Mouse (Mus musculus) cerebellum, postnatal 10 days (tissue): ENCODE results near the gene Igflr1.

ENCODE experiments used
- DNase-seq, 2 experiments: peaks; one replicate each; pipeline ENCODE4 v3.0.0; 2021; ENCODE audit warnings: mixed read lengths in 2 of 2

The Igflr1 gene

GRCm38 (mm10) chr7:30564970-30565571 lies at the start of gene Igflr1:
Gene Igflr1, plus strand, starts transcription at chr7:30565427.
- no peak for DNase-seq

GRCm38 (mm10) chr7:30518325-30518724 lies 46.9 kb upstream of the Igflr1 start:
- no peak for DNase-seq

DNA sequence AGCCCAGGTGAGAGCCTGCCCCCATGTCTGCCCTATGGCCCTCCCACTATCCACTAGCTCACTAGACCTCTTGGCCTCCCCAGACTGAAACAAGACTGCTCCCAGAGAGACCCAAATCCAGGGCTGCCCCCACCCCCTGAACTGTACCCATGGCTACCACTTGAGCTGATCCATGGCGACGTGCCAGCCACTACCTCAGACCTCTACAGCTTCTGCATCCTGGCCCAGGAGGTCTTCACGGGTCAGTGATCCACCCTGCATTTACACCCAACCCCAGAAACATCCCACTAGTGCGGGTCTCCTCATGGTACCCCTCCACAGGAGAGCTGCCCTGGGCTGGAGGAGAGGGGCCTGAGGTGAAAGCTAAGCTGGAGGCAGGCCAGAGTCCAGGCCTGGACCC lies 44.8 kb upstream of the Igflr1 start:
- peak; percentile 60 to 67 for DNase-seq

DNA sequence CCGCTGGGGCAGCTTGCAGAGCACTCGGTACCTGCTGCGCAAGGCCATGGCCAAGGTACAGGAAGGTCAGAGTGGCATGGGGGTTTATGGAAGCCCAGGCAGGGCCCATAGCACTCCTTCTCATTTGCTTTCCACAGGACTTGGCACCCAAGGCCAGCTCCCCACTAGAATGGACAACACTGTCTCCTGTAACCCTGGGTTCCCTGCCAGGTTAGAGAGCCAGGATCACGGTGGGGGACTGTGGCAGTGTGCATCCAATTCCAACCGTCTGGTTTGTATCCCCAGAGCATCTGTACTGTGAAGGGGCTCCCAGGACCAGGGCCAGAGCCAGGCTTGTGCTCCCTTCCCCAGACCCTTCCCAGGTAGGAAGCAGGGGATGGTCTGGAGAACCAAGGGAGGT lies 44.4 kb upstream of the Igflr1 start:
- DNase-seq: peak; percentile 79 to 85

DNA sequence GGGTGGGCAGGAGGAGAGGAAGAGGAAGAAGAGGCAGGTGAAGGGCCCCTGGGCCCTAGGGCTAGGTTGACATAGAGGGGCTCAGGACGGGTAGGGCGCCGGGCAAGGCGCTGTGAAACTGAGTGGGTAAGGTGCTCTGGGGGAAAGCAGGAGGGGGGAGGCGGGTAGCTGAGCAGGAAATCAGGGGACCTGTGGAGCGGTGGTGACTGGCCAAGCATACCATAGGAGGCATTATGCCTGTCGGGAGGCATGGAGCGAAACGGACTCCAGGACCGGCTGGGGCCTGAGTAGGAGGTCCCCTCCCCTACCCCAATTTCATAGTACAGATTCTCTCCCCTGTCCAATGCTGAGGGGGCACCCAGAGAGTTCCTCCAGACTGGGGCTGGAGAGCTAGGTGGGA lies 42.4 kb upstream of the Igflr1 start:
- DNase-seq: no peak

GRCm38 (mm10) chr7:30524487-30524886 lies 40.7 kb upstream of the Igflr1 start:
- DNase-seq: no peak

DNA sequence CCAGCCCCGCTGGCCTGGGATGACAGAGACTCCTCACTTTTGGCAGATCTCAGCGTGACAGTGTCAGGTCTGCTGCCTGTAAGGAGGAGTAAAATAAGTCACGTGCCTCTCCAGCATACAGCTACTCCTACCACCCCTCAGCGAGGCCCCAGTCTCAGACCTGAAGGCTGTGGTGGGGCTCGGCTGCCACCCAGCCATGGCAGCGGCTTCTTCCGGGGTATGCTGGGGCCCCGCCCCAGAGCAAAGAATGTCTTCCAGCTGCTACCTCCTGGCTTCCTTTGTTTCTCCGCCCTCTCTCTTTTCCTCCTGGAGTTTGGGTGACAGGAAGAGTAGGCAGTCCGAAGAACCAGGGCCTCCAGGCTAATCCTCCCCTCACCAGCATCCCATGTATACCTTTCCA lies 39.3 kb upstream of the Igflr1 start:
- no peak for DNase-seq

DNA sequence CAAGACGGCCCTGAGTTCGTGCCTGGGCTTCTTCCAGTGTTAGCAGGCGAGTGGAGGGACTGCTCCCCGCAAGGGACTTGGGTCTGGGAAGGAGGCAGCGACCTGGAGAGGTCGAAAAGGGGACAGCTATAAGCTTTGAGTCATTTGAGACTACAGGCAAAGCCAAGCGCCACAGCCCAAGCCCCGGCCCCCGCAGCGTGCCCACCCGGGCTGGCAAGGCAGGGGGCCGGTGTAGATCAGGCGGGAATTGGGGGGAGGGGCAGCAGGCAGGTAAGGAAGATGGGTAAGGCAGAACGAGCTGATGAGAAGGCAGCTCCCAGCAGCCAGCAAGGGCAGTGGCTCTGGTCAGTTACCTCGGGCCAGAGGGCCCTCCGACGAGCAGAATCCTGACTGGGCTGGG lies 38.8 kb upstream of the Igflr1 start:
- DNase-seq: peak in 1 of 2 experiments; percentile 12

DNA sequence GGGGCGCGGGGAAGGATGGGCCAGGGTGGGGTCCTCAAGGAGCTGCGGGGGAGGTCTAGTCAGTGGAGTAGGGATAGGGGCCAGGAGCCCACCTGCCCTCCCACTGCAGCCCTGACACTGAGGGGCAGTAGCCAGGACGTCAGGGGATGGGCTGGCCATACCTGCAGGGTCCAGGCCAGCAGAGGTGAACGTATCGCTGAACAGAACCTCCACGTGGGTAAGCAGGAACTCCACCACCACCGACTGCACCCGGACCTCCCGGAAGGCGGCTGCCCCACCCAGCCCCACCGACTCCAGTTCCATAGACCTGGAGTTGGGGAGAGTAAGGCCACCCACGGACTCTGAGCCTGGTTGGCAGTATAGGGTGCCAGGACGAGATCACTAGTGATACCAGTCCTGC lies 38.2 kb upstream of the Igflr1 start:
- DNase-seq: no peak

- no peak for DNase-seq
Observed at GRCm38 (mm10) chr7:30531291-30531815, 33.9 kb upstream of the Igflr1 start.

DNA sequence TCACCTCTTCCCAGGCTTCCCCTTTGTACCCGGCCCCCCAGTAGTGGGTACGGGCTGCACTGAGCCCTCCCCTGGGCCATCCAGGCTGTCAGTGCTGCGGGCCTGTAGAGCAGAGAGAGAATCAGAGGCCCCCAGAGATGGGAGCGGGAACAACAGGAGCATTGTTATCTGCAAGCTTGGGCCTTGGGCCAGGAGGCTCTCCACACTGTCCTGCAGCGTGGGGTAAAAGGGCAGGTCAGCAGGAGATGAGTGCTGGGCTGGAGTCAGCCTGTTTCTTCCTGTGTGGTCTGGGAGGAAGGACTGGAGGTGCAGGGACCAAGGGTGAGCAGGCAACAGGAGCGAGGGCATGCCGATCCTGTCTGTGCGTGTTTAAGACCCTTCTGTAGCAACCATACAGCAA lies 32.3 kb upstream of the Igflr1 start:
- DNase-seq: peak; percentile 43 to 61

DNA sequence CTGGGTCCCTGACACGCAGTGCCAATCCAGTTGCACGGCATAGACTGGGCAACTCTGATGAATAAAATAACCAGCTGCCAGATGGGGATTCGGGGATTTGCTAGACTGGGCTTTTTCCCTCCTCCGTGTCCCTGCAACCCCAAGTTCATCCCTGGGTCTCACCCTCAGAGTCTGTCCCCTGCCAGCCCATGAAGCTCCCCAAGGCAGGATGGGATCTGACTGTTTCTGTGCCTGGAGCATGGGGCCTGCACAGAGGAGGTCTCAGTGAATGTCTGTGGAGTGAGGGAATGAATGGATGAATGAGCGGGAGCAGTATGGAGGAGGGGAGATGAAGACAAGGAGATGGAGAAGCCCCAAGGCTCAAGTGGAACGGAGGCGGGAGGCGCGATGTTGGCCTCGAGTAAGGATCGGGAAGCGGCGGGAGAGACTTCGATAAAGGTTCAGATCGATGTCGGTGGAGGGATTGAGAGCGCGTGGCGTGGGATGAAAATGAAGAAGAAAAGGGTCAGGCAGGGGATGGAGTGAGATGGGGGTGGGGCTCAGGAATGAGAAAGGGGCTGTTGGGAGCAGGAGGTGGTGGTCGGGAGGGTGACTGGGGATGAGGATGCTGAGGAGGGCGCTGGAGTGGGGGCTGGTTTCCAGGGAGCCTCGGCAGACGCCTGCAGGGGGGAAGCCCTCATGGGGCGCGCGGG lies 31.1 kb upstream of the Igflr1 start:
- no peak for DNase-seq

DNA sequence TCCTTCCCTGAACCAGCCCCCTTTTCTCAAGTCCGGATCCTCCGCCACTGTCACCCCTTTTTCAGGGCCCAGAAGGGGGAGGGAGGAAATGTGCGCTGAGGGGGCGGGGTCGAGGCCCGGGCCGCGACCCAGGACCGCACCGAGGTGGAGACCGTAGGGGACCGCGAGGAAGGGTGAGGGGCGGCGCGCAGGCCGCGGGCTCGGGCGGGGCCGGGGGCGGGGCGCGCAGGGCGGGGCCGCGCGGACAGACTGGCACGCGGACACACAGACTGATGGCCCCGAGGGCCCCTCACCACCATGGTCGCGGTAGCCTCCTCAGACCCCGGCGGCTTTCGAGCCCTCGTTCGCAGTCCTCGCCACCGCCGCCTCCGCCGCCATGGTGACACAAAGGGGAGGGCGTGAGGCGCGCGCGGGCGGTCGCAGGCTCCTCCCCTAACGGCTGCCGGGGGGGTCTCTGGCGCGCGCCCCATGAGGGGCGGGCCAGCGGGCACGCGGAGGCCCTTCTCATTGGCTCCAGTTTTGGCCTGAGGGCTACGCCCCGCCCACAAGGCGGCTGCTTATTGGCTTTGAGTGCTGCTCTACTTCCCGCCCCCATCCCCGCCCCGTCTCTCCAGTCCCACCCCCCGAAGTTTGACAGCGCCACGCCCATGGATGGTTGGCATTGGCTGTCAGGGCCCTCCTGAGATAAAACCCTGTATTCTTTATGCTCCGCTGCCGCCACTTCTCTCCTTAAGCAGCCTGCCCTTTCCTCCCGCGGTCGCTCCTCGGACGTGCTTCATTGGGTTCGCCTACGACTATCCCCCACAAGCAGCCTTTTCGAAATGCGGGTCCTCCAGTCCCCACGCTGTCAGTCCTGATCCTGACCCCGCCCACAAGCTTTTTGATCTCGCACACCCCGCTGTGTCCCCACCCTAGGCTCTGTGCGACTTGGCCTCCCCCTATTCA lies 30.3 kb upstream of the Igflr1 start, which contains the start of gene Arhgap33:
Gene Arhgap33, minus strand, starts transcription at position 428 of the 945 bp plus-strand sequence.
- peak; percentile 99 for DNase-seq

DNA sequence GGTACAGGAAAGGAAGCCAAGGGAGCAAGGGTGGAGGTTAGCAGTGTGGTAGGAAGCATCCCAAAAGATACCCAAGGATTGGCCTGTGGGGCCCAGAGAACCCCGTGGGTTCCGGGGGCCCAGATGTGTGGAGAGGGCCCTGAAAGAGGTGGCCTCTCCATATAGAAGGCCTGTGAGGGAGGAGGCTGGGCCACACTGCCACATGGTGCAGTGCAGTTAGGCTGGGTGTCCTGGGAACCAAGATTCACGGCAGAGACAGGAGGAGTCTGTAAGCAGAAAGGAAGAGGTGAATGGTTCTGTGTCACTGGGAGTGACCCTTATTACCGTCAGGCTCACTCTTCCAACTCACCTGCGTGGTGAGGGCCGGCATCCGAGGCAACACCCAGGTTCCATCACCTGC lies 24.7 kb upstream of the Igflr1 start:
- no peak for DNase-seq

GRCm38 (mm10) chr7:30544327-30544726 lies 20.9 kb upstream of the Igflr1 start:
- no peak for DNase-seq

DNA sequence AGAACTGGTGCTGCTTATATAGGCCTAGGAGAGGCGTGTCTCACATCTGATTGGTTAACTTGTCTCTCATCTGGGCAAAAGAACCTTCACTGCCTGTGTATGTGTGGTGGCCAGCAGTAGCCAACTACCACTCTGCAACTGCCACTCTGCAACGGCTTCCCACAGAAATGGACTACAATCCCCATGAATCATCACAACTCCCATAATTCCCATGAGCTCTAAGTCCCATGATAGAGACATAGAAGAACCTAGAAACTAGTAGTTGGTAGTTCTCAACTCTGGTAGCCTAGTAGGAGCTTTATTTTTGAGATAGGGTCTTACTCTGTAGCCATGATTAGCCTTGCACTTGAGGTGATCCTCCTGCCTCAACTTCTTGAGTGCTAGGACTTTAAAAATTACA lies 15.3 kb upstream of the Igflr1 start:
- no peak for DNase-seq

GRCm38 (mm10) chr7:30550603-30551002 lies 14.6 kb upstream of the Igflr1 start:
- no peak for DNase-seq

GRCm38 (mm10) chr7:30551445-30552101 lies 13.7 kb upstream of the Igflr1 start:
- peak; percentile 76 to 84 for DNase-seq

DNA sequence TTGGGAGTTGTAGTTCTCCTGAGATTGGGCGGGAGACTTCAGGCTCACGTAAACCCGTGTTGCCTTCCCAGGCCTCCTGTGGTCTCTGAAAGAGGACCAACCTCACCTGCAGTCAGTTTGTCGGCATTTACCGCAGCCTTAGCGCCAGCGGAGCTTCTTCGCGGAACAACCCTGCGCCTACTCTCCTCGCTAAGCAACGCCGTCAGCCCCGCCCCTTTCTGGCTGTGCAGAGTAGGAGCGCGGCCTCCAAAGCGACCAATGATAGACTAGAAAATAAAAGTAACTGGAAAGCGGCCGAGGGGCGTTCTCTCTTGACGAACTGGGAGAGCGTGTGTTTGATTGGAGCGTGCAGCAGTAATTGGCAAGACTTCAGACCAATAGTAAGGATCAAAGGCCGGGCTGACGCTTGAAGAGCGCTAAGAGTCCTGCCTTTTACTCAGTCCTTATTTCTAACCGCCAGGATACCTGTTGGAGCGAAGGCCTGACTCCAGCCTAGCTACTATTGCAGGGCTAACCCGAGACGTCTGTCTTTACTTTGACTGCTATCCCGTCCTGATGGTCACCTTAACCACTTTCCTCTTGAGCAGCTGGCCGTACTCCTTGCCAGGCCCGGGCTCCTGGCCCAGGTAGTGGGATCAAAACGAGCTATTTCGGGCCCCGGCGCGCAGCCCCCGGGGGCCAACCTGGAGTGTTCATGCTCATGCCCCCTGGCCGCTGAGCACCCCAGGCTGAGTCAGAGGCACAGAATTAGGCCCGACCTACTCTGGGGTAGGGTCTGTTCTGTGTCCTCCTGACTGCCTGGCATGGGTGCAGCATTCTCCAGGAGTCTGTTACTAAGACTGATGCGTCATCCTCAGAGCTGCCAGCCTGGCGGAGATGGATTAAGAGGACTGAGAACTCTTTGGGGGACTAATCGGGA lies 12.9 kb upstream of the Igflr1 start, which contains the start of the genes Hspb6 and Proser3:
Gene Hspb6, plus strand, starts transcription at position 77 of the 919 bp plus-strand sequence.
Gene Proser3, minus strand, starts transcription at position 198 of the 919 bp plus-strand sequence.
- DNase-seq: peak; percentile 99

DNA sequence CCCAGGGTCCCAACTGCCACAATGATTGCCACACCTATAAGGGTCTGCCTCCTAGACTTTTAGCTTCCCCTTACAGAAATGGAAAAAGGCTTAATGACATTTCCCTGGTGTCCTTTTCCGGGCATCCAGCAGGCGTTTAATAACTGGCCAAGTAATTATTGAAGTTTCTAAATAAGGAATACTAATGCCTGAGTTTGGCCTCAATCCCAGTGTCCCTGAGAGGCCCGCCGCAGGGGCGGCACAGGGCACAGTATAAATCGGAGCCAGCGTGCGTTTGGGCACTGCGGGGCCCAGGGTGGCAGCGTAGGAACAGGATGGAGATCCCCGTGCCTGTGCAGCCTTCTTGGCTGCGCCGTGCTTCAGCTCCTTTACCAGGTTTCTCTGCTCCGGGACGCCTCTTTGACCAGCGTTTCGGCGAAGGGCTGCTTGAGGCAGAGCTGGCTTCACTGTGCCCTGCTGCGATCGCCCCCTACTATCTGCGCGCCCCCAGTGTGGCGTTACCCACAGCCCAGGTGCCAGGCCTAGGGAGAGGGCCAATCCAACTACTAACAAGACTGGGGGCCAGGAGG lies 12.1 kb upstream of the Igflr1 start:
- peak; percentile 71 to 72 for DNase-seq
